Mouse (Mus musculus) forebrain, embryonic 15.5 days (tissue): ENCODE measurements around the gene Rdh8. TPM values are rescaled to one million over a fixed set of nuclear protein-coding genes. Genes with fewer than 3 reads are reported as not detected.

Experiments used
- ATAC-seq: fragments of 200-750 bp; cut with Nextera tagmentation; replicated peaks from 2 replicates; pipeline ENCODE4 v1.8.0; 2017; ENCODE audit warnings: mild to moderate bottlenecking, moderate TSS enrichment, moderate library complexity
- H3K27ac ChIP-seq: fragments of 300-500 bp; sonication (generic); replicated peaks from 2 replicates; pipeline ENCODE4 v1.5.1; 2015; ENCODE audit warnings: mild to moderate bottlenecking, inconsistent platforms
- H3K27me3 ChIP-seq: fragments of 300-500 bp; sonication (generic); 2 replicates; pipeline ENCODE4 v1.6.1; 2015; ENCODE audit warnings: inconsistent platforms
- H3K36me3 ChIP-seq: fragments of 300-500 bp; sonication (generic); 2 replicates; pipeline ENCODE4 v1.6.1; 2015; ENCODE audit warnings: mild to moderate bottlenecking, inconsistent platforms
- H3K4me1 ChIP-seq: fragments of 300-500 bp; sonication (generic); 2 replicates; pipeline ENCODE4 v1.6.1; 2015; ENCODE audit warnings: inconsistent platforms
- H3K4me2 ChIP-seq: fragments of 300-500 bp; sonication (generic); replicated peaks from 2 replicates; pipeline ENCODE4 v1.6.1; 2015; ENCODE audit warnings: mild to moderate bottlenecking, inconsistent platforms
- H3K4me3 ChIP-seq: fragments of 300-500 bp; sonication (generic); 2 replicates; pipeline ENCODE4 v1.5.1; 2015; ENCODE audit warnings: mild to moderate bottlenecking, inconsistent platforms
- H3K9ac ChIP-seq: fragments of 300-500 bp; sonication (generic); replicated peaks from 2 replicates; pipeline ENCODE4 v1.6.1; 2015; ENCODE audit warnings: mild to moderate bottlenecking, inconsistent platforms
- H3K9me3 ChIP-seq: fragments of 300-500 bp; sonication (generic); 2 replicates; pipeline ENCODE4 v1.6.1; 2016; ENCODE audit warnings: inconsistent platforms
- WGBS: fragments of 180-500 bp; shearing (Covaris S2); methylation state at CpG from one replicate; pipeline ENCODE4 v1.1.7; 2015; ENCODE audit warnings: mixed read lengths; 5-methylcytosine and 5-hydroxymethylcytosine counted together
- polyA plus RNA-seq: library from polyadenylated mRNA; unstranded; fragments of >200 nt; fragmentation: Nextera tagmentation; extraction: Ambion mirVana; gene quantifications from 2 replicates; pipeline ENCODE4 v1.2.1, GENCODE M21; 2015

Rdh8 gene
- polyA plus RNA-seq, result not detected in 2 replicates

- ATAC-seq, result no peak
- no peak within 1 kb of the TSS for H3K4me2 ChIP-seq
Measured at GRCm38 (mm10) chr9:20818236-20818635, at the start of gene Rdh8. Gene Rdh8 (plus strand): TSS chr9:20818503.

GRCm38 (mm10) chr9:20781286-20781685 lies 37.0 kb upstream of the Rdh8 start:
- Histone ChIP-seq H3K9me3 (peaks cover 2% of the 10 kb centered on the region; the same call in 1 of the 2 replicates), H3K36me3 (no peaks in the 10 kb centered on the region), H3K4me1 (no peaks in the 10 kb centered on the region), H3K27ac (no peak overlapping the region), H3K27me3 (no peaks in the 10 kb centered on the region), H3K4me3 (no peak overlapping the region), H3K4me2 (no peak overlapping the region), H3K9ac (no peak overlapping the region)
- WGBS, result 83% methylated on average over 3 of the region's 3 CpGs
- no peak for ATAC-seq

More at GRCm38 (mm10) chr9:20818236-20818635, at the start of gene Rdh8:
- Histone ChIP-seq H3K4me3 (no peak within 1 kb of the TSS), H3K9me3 (no peaks in the 10 kb centered on the region), H3K27ac (no peak within 1 kb of the TSS), H3K9ac (no peak within 1 kb of the TSS), H3K27me3 (no peaks in the 10 kb centered on the region), H3K36me3 (no peaks in the 10 kb centered on the region), H3K4me1 (peaks cover 5% of the 10 kb centered on the region; the same call in 1 of the 2 replicates)
- WGBS, result 75% methylated on average over 6 of the region's 6 CpGs

GRCm38 (mm10) chr9:20785055-20785454 lies 33.2 kb upstream of the Rdh8 start:
- H3K4me1 ChIP-seq, result no peaks in the 10 kb centered on the region
- 77% methylated on average over 6 of the region's 6 CpGs for WGBS
- H3K27ac ChIP-seq, result no peak overlapping the region
- peaks cover 2% of the 10 kb centered on the region; the same call in 1 of the 2 replicates for H3K9me3 ChIP-seq
- no peak overlapping the region for H3K4me2 ChIP-seq
- ATAC-seq, result no peak
- no peaks in the 10 kb centered on the region for H3K36me3 ChIP-seq
- H3K27me3 ChIP-seq, result no peaks in the 10 kb centered on the region
- H3K9ac ChIP-seq, result no peak overlapping the region
- no peak overlapping the region for H3K4me3 ChIP-seq

GRCm38 (mm10) chr9:20787992-20788391 lies 30.3 kb upstream of the Rdh8 start:
- Histone ChIP-seq H3K9me3 (no peaks in the 10 kb centered on the region), H3K36me3 (no peaks in the 10 kb centered on the region), H3K4me1 (no peaks in the 10 kb centered on the region), H3K27ac (no peak overlapping the region), H3K27me3 (no peaks in the 10 kb centered on the region), H3K4me2 (no peak overlapping the region), H3K9ac (no peak overlapping the region), H3K4me3 (no peak overlapping the region)
- no peak for ATAC-seq
- 75% methylated on average over 8 of the region's 8 CpGs for whole genome bisulfite sequencing

- no peak overlapping the region for H3K4me2 ChIP-seq
- H3K27ac ChIP-seq, result no peak overlapping the region
- H3K27me3 ChIP-seq, result no peaks in the 10 kb centered on the region
- no peaks in the 10 kb centered on the region for H3K4me1 ChIP-seq
- H3K36me3 ChIP-seq, result no peaks in the 10 kb centered on the region
- H3K9me3 ChIP-seq, result no peaks in the 10 kb centered on the region
- no peak overlapping the region for H3K4me3 ChIP-seq
- ATAC-seq, result no peak
- H3K9ac ChIP-seq, result no peak overlapping the region
- 80% methylated on average over 3 of the region's 4 CpGs for WGBS
Measured at GRCm38 (mm10) chr9:20789651-20790050, 28.7 kb upstream of the Rdh8 start.

GRCm38 (mm10) chr9:20790345-20790744 lies 28.0 kb upstream of the Rdh8 start:
- Histone ChIP-seq H3K9ac (no peak overlapping the region), H3K27me3 (no peaks in the 10 kb centered on the region), H3K4me1 (no peaks in the 10 kb centered on the region), H3K27ac (no peak overlapping the region), H3K9me3 (no peaks in the 10 kb centered on the region), H3K4me2 (no peak overlapping the region), H3K4me3 (no peak overlapping the region), H3K36me3 (no peaks in the 10 kb centered on the region)
- no peak for ATAC-seq
- 49% methylated on average over 3 of the region's 3 CpGs for WGBS

- no peak overlapping the region for H3K4me2 ChIP-seq
- H3K9me3 ChIP-seq, result no peaks in the 10 kb centered on the region
- peak; percentile 82 for ATAC-seq
- H3K36me3 ChIP-seq, result no peaks in the 10 kb centered on the region
- no peak overlapping the region for H3K27ac ChIP-seq
- H3K4me3 ChIP-seq, result no peak overlapping the region
- no peak overlapping the region for H3K9ac ChIP-seq
- no peaks in the 10 kb centered on the region for H3K4me1 ChIP-seq
- no peaks in the 10 kb centered on the region for H3K27me3 ChIP-seq
- WGBS, result 32% methylated on average over 7 of the region's 7 CpGs
Measured at GRCm38 (mm10) chr9:20794108-20794806, 24.0 kb upstream of the Rdh8 start.

- Histone ChIP-seq H3K4me2 (no peak overlapping the region), H3K27me3 (no peaks in the 10 kb centered on the region), H3K9ac (no peak overlapping the region), H3K27ac (no peak overlapping the region), H3K36me3 (no peaks in the 10 kb centered on the region), H3K4me1 (no peaks in the 10 kb centered on the region), H3K4me3 (no peak overlapping the region), H3K9me3 (no peaks in the 10 kb centered on the region)
- no peak for ATAC-seq
- WGBS, result 73% methylated on average over 13 of the region's 13 CpGs
Measured at GRCm38 (mm10) chr9:20804266-20805158, 13.8 kb upstream of the Rdh8 start.

GRCm38 (mm10) chr9:20805159-20805495 lies 13.2 kb upstream of the Rdh8 start:
- Histone ChIP-seq H3K27ac (no peak overlapping the region), H3K4me1 (no peaks in the 10 kb centered on the region), H3K27me3 (no peaks in the 10 kb centered on the region), H3K9me3 (no peaks in the 10 kb centered on the region), H3K4me3 (no peak overlapping the region), H3K36me3 (no peaks in the 10 kb centered on the region), H3K9ac (no peak overlapping the region), H3K4me2 (no peak overlapping the region)
- WGBS, result 86% methylated on average over 3 of the region's 3 CpGs
- no peak for ATAC-seq

GRCm38 (mm10) chr9:20805706-20806105 lies 12.6 kb upstream of the Rdh8 start:
- WGBS, result 35% methylated on average over 5 of the region's 5 CpGs
- no peak overlapping the region for H3K4me2 ChIP-seq

GRCm38 (mm10) chr9:20810271-20810670 lies 8.0 kb upstream of the Rdh8 start:
- Histone ChIP-seq H3K27ac (no peak overlapping the region), H3K4me2 (no peak overlapping the region), H3K36me3 (no peaks in the 10 kb centered on the region), H3K4me1 (peaks cover 5% of the 10 kb centered on the region; the same call in 1 of the 2 replicates), H3K27me3 (peaks cover 10% of the 10 kb centered on the region; the same call in 1 of the 2 replicates), H3K9ac (no peak overlapping the region), H3K9me3 (no peaks in the 10 kb centered on the region), H3K4me3 (no peak overlapping the region)
- WGBS, result 52% methylated on average over 4 of the region's 4 CpGs
- ATAC-seq, result no peak

More at GRCm38 (mm10) chr9:20805706-20806105, 12.6 kb upstream of the Rdh8 start:
- Histone ChIP-seq H3K27ac (no peak overlapping the region), H3K9ac (no peak overlapping the region), H3K27me3 (no peaks in the 10 kb centered on the region), H3K4me3 (no peak overlapping the region), H3K9me3 (no peaks in the 10 kb centered on the region), H3K36me3 (no peaks in the 10 kb centered on the region), H3K4me1 (no peaks in the 10 kb centered on the region)
- ATAC-seq, result no peak

- H3K9ac ChIP-seq, result no peak overlapping the region
- H3K9me3 ChIP-seq, result no peaks in the 10 kb centered on the region
- 73% methylated on average over 1 of the region's 1 CpGs for WGBS
- H3K27ac ChIP-seq, result no peak overlapping the region
- no peak overlapping the region for H3K4me2 ChIP-seq
- no peak for ATAC-seq
- peaks cover 10% of the 10 kb centered on the region; the same call in 1 of the 2 replicates for H3K27me3 ChIP-seq
- H3K4me3 ChIP-seq, result no peak overlapping the region
- H3K4me1 ChIP-seq, result peaks cover 5% of the 10 kb centered on the region; the same call in 1 of the 2 replicates
- no peaks in the 10 kb centered on the region for H3K36me3 ChIP-seq
Measured at GRCm38 (mm10) chr9:20810773-20811172, 7.5 kb upstream of the Rdh8 start.
